Mouse (Mus musculus) hindbrain, embryonic 13.5 days (tissue): ENCODE measurements around the gene Ece1. TPM values are rescaled to one million over a fixed set of nuclear protein-coding genes. Genes with fewer than 3 reads are reported as not detected.

Source experiments
- ATAC-seq: fragments of 200-750 bp; cut with Nextera tagmentation; 2 replicates; pipeline ENCODE4 v1.8.0; 2017; ENCODE audit warnings: moderate TSS enrichment; ENCODE audit not compliant: low FRiP score
- H3K27ac ChIP-seq: fragments of 300-500 bp; sonication (generic); 2 replicates; pipeline ENCODE4 v1.5.1; 2015; ENCODE audit warnings: inconsistent platforms, mild to moderate bottlenecking, moderate library complexity
- H3K27me3 ChIP-seq: fragments of 300-500 bp; sonication (generic); 2 replicates; pipeline ENCODE4 v1.6.1; 2015; ENCODE audit warnings: mild to moderate bottlenecking, inconsistent platforms
- H3K36me3 ChIP-seq: fragments of 300-500 bp; sonication (generic); 2 replicates; pipeline ENCODE4 v1.6.1; 2015; ENCODE audit warnings: mild to moderate bottlenecking, inconsistent platforms
- H3K4me1 ChIP-seq: fragments of 300-500 bp; sonication (generic); replicated peaks from 2 replicates; pipeline ENCODE4 v1.6.1; 2015; ENCODE audit warnings: inconsistent platforms
- H3K4me2 ChIP-seq: fragments of 300-500 bp; sonication (generic); 2 replicates; pipeline ENCODE4 v1.6.1; 2015; ENCODE audit warnings: inconsistent platforms, mild to moderate bottlenecking, moderate library complexity
- H3K4me3 ChIP-seq: fragments of 300-500 bp; sonication (generic); 2 replicates; pipeline ENCODE4 v1.5.1; 2015; ENCODE audit warnings: mild to moderate bottlenecking, inconsistent platforms
- H3K9ac ChIP-seq: fragments of 300-500 bp; sonication (generic); 2 replicates; pipeline ENCODE4 v1.6.1; 2015; ENCODE audit warnings: mild to moderate bottlenecking, inconsistent platforms
- H3K9me3 ChIP-seq: fragments of 300-500 bp; sonication (generic); 2 replicates; pipeline ENCODE4 v1.6.1; 2016; ENCODE audit warnings: inconsistent platforms
- WGBS: fragments of 180-500 bp; shearing (Covaris S2); methylation state at CpG from one replicate; pipeline ENCODE4 v1.1.7; 2015; 5-methylcytosine and 5-hydroxymethylcytosine counted together
- polyA plus RNA-seq: library from polyadenylated mRNA; unstranded; fragments of >200 nt; fragmentation: Nextera tagmentation; extraction: Ambion mirVana; gene quantifications from 2 replicates; pipeline ENCODE4 v1.2.1, GENCODE M21; 2015

The Ece1 gene
- polyA plus RNA-seq, 1 experiment from 2014 or later, result 20.2 TPM

GRCm38 (mm10) chr4:137891553-137892145 is 29.6 kb downstream of the Ece1 start:
- H3K9me3 ChIP-seq, result no peaks in the 10 kb centered on the region
- peak overlapping the region; percentile 90 for H3K27ac ChIP-seq
- H3K9ac ChIP-seq, result no peak overlapping the region
- no peaks in the 10 kb centered on the region for H3K36me3 ChIP-seq
- 6% methylated on average over 4 of the region's 4 CpGs for WGBS
- H3K4me2 ChIP-seq, result no peak overlapping the region
- 0 out of 2 replicates have a peak, but pooled peaks cover 4% of the 10 kb centered on the region for H3K27me3 ChIP-seq
- H3K4me3 ChIP-seq, result no peak overlapping the region
- H3K4me1 ChIP-seq, result peaks cover 60% of the 10 kb centered on the region
- ATAC-seq, result peak; percentile 32

- WGBS, result 8% methylated on average over 11 of the region's 11 CpGs
- H3K9ac ChIP-seq, result no peak overlapping the region; the same call in 1 of the 2 replicates
- no peak overlapping the region for H3K4me3 ChIP-seq
- peaks cover 66% of the 10 kb centered on the region for H3K4me1 ChIP-seq
- H3K36me3 ChIP-seq, result no peaks in the 10 kb centered on the region
- H3K27ac ChIP-seq, result peak overlapping the region; percentile 90
- H3K4me2 ChIP-seq, result peak overlapping the region; percentile 44
- ATAC-seq, result peak; percentile 78
- H3K27me3 ChIP-seq, result 0 out of 2 replicates have a peak, but pooled peaks cover 4% of the 10 kb centered on the region
- H3K9me3 ChIP-seq, result no peaks in the 10 kb centered on the region
Observed at GRCm38 (mm10) chr4:137892713-137893242, 30.7 kb downstream of the Ece1 start.

DNA sequence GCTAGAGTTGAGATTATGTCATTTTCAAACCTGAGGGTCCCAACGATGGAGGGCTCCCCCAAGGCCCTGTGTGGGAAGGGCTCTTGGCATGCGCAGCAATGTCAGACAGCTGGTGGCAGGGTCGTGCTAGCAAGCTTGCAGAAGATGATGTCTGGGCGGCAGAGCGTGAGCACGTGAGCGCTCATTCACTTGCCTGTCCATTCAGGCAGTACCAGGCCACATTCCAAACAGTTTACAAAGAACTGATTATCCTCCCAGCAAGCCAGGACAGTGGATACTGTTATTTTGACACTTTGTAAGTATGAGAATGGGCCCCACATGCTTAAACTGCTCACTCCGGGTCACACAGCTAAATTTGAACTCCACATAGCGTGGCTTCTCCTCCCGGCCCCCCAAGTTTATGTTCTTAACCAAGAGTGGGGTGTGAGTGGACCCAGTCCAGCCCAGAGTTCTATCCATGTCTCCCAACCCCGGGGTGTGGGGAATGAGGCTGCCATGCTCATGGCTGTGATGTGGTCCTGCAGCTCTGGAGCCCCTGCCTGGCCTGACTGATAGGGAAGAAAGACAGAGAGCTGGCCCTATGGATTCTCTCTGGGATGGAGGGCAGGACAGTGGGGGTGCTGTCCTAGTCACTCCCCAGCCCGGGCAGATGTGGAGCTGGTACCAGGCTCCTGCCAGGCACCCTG is 34.7 kb downstream of the Ece1 start:
- H3K27ac ChIP-seq, result peak overlapping the region; percentile 82
- H3K9ac ChIP-seq, result 0 out of 2 replicates have a peak overlapping the region, but pooled peaks have one; percentile 35
- peak; percentile 19; the same call in 1 of the 2 replicates for ATAC-seq
- H3K4me3 ChIP-seq, result no peak overlapping the region
- peaks cover 60% of the 10 kb centered on the region for H3K4me1 ChIP-seq
- peaks cover 3% of the 10 kb centered on the region; the same call in 1 of the 2 replicates for H3K27me3 ChIP-seq
- WGBS, result 19% methylated on average over 12 of the region's 12 CpGs
- H3K36me3 ChIP-seq, result no peaks in the 10 kb centered on the region
- no peaks in the 10 kb centered on the region for H3K9me3 ChIP-seq
- no peak overlapping the region for H3K4me2 ChIP-seq

GRCm38 (mm10) chr4:137897298-137897612 is 35.2 kb downstream of the Ece1 start:
- WGBS, result 8% methylated on average over 8 of the region's 8 CpGs
- peak overlapping the region; percentile 82 for H3K27ac ChIP-seq
- H3K9me3 ChIP-seq, result no peaks in the 10 kb centered on the region
- no peak overlapping the region for H3K4me3 ChIP-seq
- ATAC-seq, result peak; percentile 55
- H3K36me3 ChIP-seq, result no peaks in the 10 kb centered on the region
- no peak overlapping the region for H3K4me2 ChIP-seq
- 0 out of 2 replicates have a peak overlapping the region, but pooled peaks have one; percentile 35 for H3K9ac ChIP-seq
- peaks cover 58% of the 10 kb centered on the region for H3K4me1 ChIP-seq
- H3K27me3 ChIP-seq, result peaks cover 3% of the 10 kb centered on the region; the same call in 1 of the 2 replicates

DNA sequence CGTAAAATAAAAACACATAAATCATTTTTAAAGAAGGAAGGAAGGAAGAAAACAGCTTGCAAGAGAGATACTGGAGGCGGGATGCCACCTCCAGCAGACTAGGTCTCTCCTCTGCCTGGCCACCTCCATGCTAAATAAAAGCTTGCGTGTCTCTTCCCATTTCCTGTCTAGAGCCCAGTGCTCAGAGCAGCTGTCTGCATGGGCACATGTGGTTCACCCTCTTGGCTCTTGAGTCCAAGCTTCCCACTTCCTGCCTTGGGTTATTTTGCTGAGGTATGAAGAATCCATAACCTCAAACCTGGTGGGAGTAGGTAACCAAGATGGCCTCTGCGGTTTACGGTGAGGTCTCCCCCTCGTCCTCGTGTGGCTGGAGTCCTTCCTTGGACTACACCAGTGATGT is 36.5 kb downstream of the Ece1 start:
- no peak for ATAC-seq
- Histone ChIP-seq H3K27me3 (peaks cover 3% of the 10 kb centered on the region; the same call in 1 of the 2 replicates), H3K9ac (no peak overlapping the region), H3K4me2 (no peak overlapping the region), H3K9me3 (no peaks in the 10 kb centered on the region), H3K36me3 (no peaks in the 10 kb centered on the region), H3K4me1 (peaks cover 58% of the 10 kb centered on the region), H3K4me3 (no peak overlapping the region), H3K27ac (no peak overlapping the region)
- 93% methylated on average over 7 of the region's 7 CpGs for WGBS

DNA sequence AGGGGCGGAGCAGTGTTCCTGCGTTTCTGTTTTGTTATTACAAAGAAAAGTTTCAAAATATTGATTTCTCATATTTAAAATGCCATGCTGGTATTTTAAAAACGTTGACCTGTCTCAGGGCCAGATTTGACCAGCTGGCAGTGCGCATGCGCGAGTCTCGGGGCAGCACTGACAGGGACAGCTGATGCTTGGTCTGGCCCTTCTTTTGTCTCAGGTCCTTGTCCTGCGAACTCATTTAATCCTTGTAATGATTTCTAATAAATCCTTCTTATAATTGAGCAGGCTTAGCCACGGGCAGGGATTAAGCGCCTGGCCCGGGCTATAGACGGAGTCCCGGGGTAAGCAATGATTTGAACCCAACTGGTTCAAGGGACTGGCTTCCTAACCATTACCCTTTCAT is 40.2 kb downstream of the Ece1 start:
- no peak for ATAC-seq
- Histone ChIP-seq H3K9me3 (no peaks in the 10 kb centered on the region), H3K4me3 (no peak overlapping the region), H3K27ac (no peak overlapping the region; the same call in 1 of the 2 replicates), H3K4me1 (peaks cover 51% of the 10 kb centered on the region), H3K9ac (no peak overlapping the region), H3K36me3 (no peaks in the 10 kb centered on the region), H3K4me2 (no peak overlapping the region), H3K27me3 (peaks cover 3% of the 10 kb centered on the region; the same call in 1 of the 2 replicates)
- 65% methylated on average over 13 of the region's 13 CpGs for WGBS

DNA sequence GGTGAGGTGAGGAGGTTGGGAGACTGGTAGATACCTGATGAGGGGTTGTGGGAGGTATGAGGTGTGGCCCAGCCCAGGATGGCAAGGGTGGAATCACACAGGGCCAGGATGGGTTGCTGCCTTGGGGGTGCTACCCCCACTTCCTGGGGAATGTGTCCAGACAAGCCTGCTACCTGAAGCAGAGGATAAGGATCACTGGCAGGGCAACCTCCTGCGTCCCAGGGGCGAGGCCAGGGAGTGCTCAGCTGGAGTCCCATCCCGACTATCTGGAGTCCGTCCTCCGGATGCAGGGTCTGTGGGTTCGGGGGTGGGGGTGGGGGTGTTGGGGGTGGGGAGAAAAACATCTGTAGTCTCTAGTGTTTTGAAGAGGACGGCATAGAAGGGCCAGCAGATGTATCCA is 40.8 kb downstream of the Ece1 start:
- Histone ChIP-seq H3K9ac (no peak overlapping the region), H3K4me3 (no peak overlapping the region), H3K9me3 (no peaks in the 10 kb centered on the region), H3K27me3 (peaks cover 3% of the 10 kb centered on the region; the same call in 1 of the 2 replicates), H3K4me1 (peaks cover 46% of the 10 kb centered on the region), H3K4me2 (no peak overlapping the region), H3K27ac (no peak overlapping the region), H3K36me3 (no peaks in the 10 kb centered on the region)
- WGBS, result 26% methylated on average over 7 of the region's 7 CpGs
- no peak for ATAC-seq

- 63% methylated on average over 13 of the region's 13 CpGs for WGBS
- peak overlapping the region; percentile 76 for H3K27ac ChIP-seq
- no peak overlapping the region for H3K4me3 ChIP-seq
- H3K9me3 ChIP-seq, result no peaks in the 10 kb centered on the region
- no peak for ATAC-seq
- H3K9ac ChIP-seq, result no peak overlapping the region
- H3K36me3 ChIP-seq, result no peaks in the 10 kb centered on the region
- H3K4me2 ChIP-seq, result no peak overlapping the region
- peaks cover 36% of the 10 kb centered on the region for H3K4me1 ChIP-seq
- no peaks in the 10 kb centered on the region for H3K27me3 ChIP-seq
Observed at GRCm38 (mm10) chr4:137904956-137905551, 43.0 kb downstream of the Ece1 start.

- H3K27me3 ChIP-seq, result no peaks in the 10 kb centered on the region
- H3K4me3 ChIP-seq, result no peak overlapping the region
- H3K4me2 ChIP-seq, result no peak overlapping the region
- H3K27ac ChIP-seq, result no peak overlapping the region
- no peak overlapping the region for H3K9ac ChIP-seq
- H3K9me3 ChIP-seq, result no peaks in the 10 kb centered on the region
- H3K36me3 ChIP-seq, result no peaks in the 10 kb centered on the region
- peaks cover 23% of the 10 kb centered on the region for H3K4me1 ChIP-seq
- 66% methylated on average over 13 of the region's 13 CpGs for WGBS
- no peak for ATAC-seq
Observed at GRCm38 (mm10) chr4:137907979-137908378, 45.9 kb downstream of the Ece1 start.

- no peak for ATAC-seq
- no peaks in the 10 kb centered on the region for H3K9me3 ChIP-seq
- no peaks in the 10 kb centered on the region for H3K36me3 ChIP-seq
- 91% methylated on average over 7 of the region's 7 CpGs for WGBS
- H3K4me1 ChIP-seq, result peaks cover 28% of the 10 kb centered on the region
- no peak overlapping the region for H3K4me2 ChIP-seq
- no peak overlapping the region for H3K9ac ChIP-seq
- no peak overlapping the region for H3K27ac ChIP-seq
- H3K27me3 ChIP-seq, result no peaks in the 10 kb centered on the region
- no peak overlapping the region for H3K4me3 ChIP-seq
Observed at GRCm38 (mm10) chr4:137908489-137908888, 46.5 kb downstream of the Ece1 start.

DNA sequence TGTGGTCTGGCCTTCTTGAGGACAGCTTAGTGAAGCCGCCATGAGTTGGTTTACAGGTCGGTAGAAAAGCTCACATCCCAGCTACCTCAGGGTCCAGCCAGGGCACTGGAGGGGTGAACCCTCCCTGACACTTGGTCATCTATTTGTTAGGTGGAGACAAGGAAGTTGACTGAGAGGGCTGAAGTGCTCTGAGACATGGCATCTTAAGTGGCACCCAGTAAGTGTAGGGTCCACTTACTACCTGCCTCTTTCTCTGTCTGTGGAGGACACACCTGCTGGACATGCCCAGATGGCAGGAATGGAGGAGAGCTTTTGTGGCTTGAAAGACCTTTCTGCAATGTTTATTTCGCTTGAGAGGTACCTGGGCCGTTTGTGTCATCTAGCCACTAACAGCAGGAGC is 46.9 kb downstream of the Ece1 start:
- Histone ChIP-seq H3K9me3 (no peaks in the 10 kb centered on the region), H3K9ac (no peak overlapping the region), H3K27ac (no peak overlapping the region), H3K4me3 (no peak overlapping the region), H3K27me3 (no peaks in the 10 kb centered on the region), H3K4me1 (peaks cover 32% of the 10 kb centered on the region), H3K36me3 (no peaks in the 10 kb centered on the region), H3K4me2 (no peak overlapping the region)
- no peak for ATAC-seq
- 85% methylated on average over 4 of the region's 4 CpGs for WGBS

GRCm38 (mm10) chr4:137909471-137909870 is 47.4 kb downstream of the Ece1 start:
- 68% methylated on average over 4 of the region's 4 CpGs for WGBS
- H3K4me1 ChIP-seq, result peaks cover 37% of the 10 kb centered on the region
- H3K9ac ChIP-seq, result no peak overlapping the region
- H3K36me3 ChIP-seq, result no peaks in the 10 kb centered on the region
- no peak for ATAC-seq
- no peak overlapping the region for H3K4me2 ChIP-seq
- H3K27me3 ChIP-seq, result peaks cover 5% of the 10 kb centered on the region; the same call in 1 of the 2 replicates
- no peak overlapping the region for H3K27ac ChIP-seq
- H3K4me3 ChIP-seq, result no peak overlapping the region
- H3K9me3 ChIP-seq, result no peaks in the 10 kb centered on the region
